Mouse (Mus musculus) liver, adult 2 months (tissue): ENCODE data around the gene Cntn5.

ENCODE experiments used
- CTCF ChIP-seq: fragments of 200-500 bp; IDR thresholded peaks from 2 replicates; pipeline ENCODE4 v1.5.1; 2011; ENCODE audit warnings: low read depth, low read length, control low read depth
- POLR2A ChIP-seq: fragments of 200-500 bp; IDR thresholded peaks from 2 replicates; pipeline ENCODE4 v1.6.1; 2011; ENCODE audit warnings: low read length, control low read depth; ENCODE audit not compliant: insufficient read depth; ENCODE audit errors: extremely low read depth

DNA sequence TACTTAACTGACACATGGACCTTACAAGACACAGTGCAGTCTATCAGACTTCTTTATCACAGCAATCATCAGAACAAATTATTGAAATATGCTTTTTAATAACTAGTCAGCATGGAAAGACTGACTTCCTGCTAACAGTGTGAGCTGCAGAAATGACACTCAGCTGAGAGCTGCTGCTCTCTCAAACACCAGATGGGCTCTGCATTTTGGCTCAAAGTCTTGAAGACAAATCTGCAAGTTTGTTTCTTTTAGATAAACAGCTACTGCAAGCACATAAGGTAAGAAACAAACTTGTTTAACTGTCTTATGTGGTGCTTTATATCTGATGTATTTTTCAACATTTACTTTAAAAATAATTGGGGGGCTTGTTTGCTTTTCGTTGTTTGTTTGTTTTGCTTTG, 87.9 kb downstream of the Cntn5 start:
- TF ChIP-seq CTCF (no peak), POLR2A (no peak)
